Mouse (Mus musculus) C2C12 (cell line): ENCODE measurements around the gene Bpnt1.

ENCODE experiments used
- CTCF ChIP-seq: IDR thresholded peaks from one replicate; pipeline ENCODE4 v1.5.1; 2011; ENCODE audit not compliant: control insufficient read depth, insufficient read depth, insufficient read length
- FOSL1 ChIP-seq: IDR thresholded peaks from one replicate; pipeline ENCODE4 v1.8.0; 2011; ENCODE audit warnings: mild to moderate bottlenecking, low read length; ENCODE audit not compliant: poor library complexity, insufficient read depth, severe bottlenecking
- MAX ChIP-seq: IDR thresholded peaks from one replicate; pipeline ENCODE4 v1.6.1; 2011; ENCODE audit warnings: mild to moderate bottlenecking, control low read depth

- no peak for TF ChIP-seq MAX
- TF ChIP-seq CTCF = no peak
- TF ChIP-seq FOSL1 = no peak
These were observed 4.6 kb downstream of the Bpnt1 start for GRCm38 (mm10) chr1:185336535-185336934.
